Mouse (Mus musculus) liver, adult (tissue): ENCODE results near the gene Tut7.

ENCODE experiments used
- GATA4 ChIP-seq: IDR thresholded peaks from 2 replicates; pipeline ENCODE4 v1.6.1; 2014; ENCODE audit warnings: mild to moderate bottlenecking, low read length; ENCODE audit not compliant: insufficient replicate concordance

Gene Tut7

GRCm38 (mm10) chr13:59745462-59745861, 77.5 kb downstream of the Tut7 start:
- TF ChIP-seq GATA4: no peak

GRCm38 (mm10) chr13:59741697-59742096, 81.2 kb downstream of the Tut7 start:
- no peak for TF ChIP-seq GATA4

DNA sequence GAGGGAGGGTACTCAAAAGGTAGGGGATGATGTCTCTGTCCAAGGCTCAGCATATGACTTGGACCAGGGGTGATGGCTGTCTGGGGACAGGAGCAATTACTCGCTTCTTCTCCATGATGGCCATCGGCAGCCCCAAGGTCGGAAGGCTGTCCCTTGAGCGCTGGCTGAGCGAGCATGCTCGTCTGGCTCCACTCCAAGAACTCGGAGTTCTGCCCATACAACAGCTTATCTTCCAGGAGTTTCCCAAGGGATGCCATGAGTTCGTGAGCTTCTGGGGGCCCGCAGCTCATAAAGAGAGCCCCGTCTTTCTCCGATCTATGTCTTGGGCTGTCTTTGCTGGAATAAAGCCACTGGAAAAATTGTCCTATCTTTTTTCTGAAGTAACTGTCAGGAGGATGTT, 81.9 kb downstream of the Tut7 start:
- no peak for TF ChIP-seq GATA4

DNA sequence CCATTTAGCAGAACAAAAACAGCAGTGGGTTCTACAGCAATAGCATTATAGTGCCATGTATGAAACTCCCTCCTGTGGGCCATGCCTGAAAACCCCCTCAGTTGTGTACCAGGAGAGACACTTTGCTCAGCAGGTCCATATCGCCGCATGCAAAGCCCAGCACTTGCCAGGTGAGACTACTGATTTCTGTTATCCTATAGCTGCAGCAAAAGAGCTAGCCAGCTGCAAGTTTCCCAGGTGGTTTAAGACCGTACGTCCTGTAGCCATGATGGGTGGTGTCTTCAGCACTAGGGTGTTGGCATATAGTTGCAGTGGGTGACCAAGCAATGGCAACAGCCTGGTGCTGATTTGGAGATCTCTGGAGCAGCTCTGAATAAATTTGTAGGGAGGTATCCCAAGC, 83.5 kb downstream of the Tut7 start:
- no peak for TF ChIP-seq GATA4

GRCm38 (mm10) chr13:59738455-59738854, 84.5 kb downstream of the Tut7 start:
- no peak for TF ChIP-seq GATA4

DNA sequence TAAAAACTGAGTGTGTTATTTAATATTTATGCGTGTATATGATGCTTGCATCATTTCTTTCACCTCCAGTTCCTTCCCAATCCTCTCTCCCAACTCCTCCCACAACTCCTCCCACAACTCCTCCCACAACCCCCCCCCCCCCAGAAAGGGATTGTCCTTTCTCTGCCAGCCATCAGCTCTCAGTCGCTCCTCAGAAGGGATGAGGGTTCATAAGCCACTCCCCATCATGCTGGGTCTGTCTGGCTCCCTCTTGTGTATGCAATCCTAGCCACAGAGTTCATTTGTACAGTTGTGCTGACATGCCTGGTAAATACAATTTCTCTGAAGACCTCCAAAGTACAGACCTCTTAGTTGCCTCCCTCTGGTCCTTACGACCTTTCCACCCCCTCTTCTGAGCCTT, 87.8 kb downstream of the Tut7 start:
- TF ChIP-seq GATA4: no peak

- TF ChIP-seq GATA4: no peak
Measured at GRCm38 (mm10) chr13:59733936-59734335, 89.0 kb downstream of the Tut7 start.

DNA sequence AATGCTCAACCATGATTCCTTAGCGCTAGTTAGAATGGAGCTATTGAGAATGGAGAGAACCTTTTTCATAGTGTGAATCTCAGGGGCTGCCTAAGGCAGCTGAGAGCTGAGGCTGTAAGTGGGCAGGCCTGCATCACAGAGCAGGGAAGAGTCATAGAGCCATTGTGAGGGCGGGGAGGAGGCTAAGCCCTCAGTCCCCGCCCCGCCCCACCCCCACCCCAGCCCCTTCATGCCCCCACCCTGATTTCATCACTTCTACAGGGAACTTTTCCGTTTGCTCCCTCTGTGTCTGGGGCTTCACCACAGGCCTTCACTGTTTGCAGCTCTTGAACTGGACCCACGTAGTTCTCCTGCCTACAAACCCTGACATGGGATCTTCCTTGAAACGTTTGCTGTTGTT, 91.3 kb downstream of the Tut7 start, which contains the start of gene Spata31d1d:
TSS of gene Spata31d1d (minus strand) at position 101 of the 400 bp plus-strand sequence.
- TF ChIP-seq GATA4: no peak

DNA sequence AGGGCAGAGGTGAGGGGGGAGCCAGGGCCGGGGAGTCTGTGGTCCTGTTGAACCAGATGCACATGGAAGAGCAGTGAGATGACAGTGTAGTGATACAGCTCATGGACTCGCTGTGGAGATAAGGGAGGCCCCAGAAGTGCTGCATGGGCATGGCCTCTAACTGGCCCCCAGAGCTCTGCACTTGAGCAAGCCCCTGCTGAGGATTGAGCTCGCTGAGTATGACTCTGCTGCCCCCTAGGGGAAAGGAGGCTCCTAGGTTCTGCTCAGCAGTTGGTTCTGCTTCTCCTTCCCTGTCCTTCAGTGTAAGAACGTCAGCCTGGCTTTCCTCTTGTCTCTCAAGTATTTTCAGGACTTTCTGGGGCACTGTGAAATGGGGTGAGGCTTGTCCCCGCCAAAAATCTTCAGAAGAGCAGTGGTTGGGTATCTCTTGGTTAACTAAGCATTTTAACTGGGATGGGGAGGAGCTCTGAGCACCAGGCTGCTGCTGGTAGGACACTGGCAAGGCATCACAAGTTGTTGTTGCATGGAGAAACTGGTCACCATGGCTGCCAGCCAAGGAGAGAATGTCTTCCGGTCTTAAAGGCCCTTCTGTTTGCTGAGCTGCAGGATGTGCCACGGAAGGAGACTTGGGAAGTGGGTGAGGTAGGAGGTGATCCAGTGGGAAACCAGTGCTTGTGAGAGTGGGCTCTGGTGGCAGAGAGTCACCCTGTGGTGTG, 94.4 kb downstream of the Tut7 start:
- TF ChIP-seq GATA4: no peak

DNA sequence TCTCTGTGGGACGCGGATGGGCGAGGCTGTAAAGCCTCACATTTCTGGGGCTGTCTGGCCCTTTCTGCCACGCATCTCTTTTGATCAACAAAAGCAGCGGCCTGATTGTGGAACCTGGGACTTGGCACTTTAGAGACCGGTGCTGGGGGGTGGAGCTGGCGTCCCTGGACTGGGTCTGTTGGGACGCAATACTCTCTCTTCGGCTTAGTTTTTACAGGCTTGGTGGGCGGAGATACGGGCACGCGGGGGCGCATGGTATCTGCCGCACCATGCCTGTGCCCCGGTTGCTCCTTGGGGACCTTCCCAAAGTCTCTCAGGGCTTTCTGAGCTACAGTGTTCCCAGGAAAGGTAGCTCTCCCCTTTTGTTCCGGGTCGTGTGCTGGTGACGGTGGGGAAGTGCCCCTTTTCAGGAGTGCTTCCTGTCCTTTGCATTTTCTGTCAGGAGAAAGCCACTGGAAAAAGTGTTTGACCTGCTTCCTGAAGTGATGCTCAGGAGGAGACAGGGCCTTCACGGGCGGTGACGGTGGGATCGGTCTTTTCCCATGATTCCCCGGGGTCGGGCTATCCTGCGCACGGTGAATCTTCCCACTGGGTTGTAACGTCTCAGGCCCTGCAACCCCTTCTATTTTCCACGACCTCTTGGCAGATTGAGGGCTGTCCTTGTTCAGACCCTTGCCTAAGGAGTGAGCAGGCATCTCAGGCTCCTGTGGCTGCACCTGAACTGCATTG, 96.6 kb downstream of the Tut7 start:
- no peak for TF ChIP-seq GATA4
